Comparison of ENCODE assay signal across 26 mouse cellular contexts in the genomic region with DNA sequence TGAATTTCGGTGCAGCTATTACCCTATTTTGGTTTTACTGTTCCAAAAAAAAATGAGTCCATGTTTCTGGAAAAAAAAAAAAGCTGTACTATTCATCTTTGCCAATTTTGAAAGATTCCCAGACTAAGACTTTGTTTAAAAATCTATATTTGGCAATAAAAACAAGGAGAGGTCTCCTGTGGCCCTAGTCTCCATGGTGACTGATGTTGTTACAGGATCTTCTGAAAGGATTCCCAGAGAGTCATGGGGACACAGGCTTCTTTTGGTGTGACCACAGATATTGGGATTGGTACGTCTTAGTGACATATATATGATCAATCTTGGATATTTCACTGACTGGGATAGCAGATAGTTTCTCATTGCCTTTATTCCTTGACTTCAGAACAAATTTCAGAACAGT.
A peak's percentile ranks its signal among the peaks of the same experiment; 100 is the strongest.
DNase-seq lines count a peak whose midpoint lies in the region; ATAC-seq and TF ChIP-seq lines count a peak whose summit lies in the region.
"Had no signal": no experiment of that assay in that cellular context is flagged by ENCODE, and none has a peak within 500 bp of the region (broad histone marks: within the 10 kb centered on the region; RNA-seq: fewer than 3 reads in every experiment).

No protein-coding gene starts in this region.

- no peak for DNase-seq in gastrocnemius, adult 2 months
- DNase-seq in gastrocnemius, postnatal 36 days, result no peak
- DNase-seq in heart, adult 9 months (ENCODE audit: low spot score in 2 of 2), result peak; percentile 37 to 58
- no peak for DNase-seq in heart, postnatal 25 days (ENCODE audit: low spot score)
- DNase-seq in gastrocnemius, adult 8-10 months (ENCODE audit: low spot score in 2 of 2), result peak; percentile 14 to 17
- peak; percentile 14 for DNase-seq in gastrocnemius, postnatal 25 days
- DNase-seq: adrenal gland, postnatal 25 days; cerebellum, adult 11-12 months; cerebellum, adult 9-11 months; embryo, embryonic 11 days; kidney, adult 2 months; kidney, postnatal 36 days; liver, postnatal 0 days had no signal

- no peak for TF ChIP-seq CTCF in gastrocnemius, adult 2 months (IDR thresholded peaks at IDR 0.05)

- peak overlapping the region; percentile 24; the same call in 1 of the 2 replicates for H3K27ac ChIP-seq in gastrocnemius, adult 2 months
- H3K27ac ChIP-seq: embryonic facial prominence, embryonic 12.5 days; hindbrain, embryonic 12.5 days; hindbrain, postnatal 0 days; intestine, embryonic 15.5 days; liver, embryonic 12.5 days; midbrain, embryonic 13.5 days; neural tube, embryonic 13.5 days had no signal

- H3K4me3 ChIP-seq in gastrocnemius, adult 2 months, result no peak overlapping the region
- H3K4me3 ChIP-seq: embryonic facial prominence, embryonic 12.5 days; hindbrain, embryonic 12.5 days; intestine, embryonic 15.5 days; layer of hippocampus, adult 2 months; liver, embryonic 12.5 days; megakaryocyte, embryonic 14.5 days; midbrain, embryonic 13.5 days; neural tube, embryonic 13.5 days had no signal

- intact Hi-C loops in gastrocnemius, adult 2 months (cut with DNase I), result no loop called here
- intact Hi-C loops in gastrocnemius, postnatal 36 days (cut with DNase I), result no loop called here
- intact Hi-C loops in heart, postnatal 25 days (cut with DNase I), result no loop called here

- ATAC-seq in frontal cortex, adult (ENCODE audit: low TSS enrichment), result no peak
- ATAC-seq: forebrain, embryonic 14.5 days; hindbrain, postnatal 0 days; intestine, embryonic 15.5 days; liver, embryonic 12.5 days; liver, postnatal 0 days; lung, postnatal 0 days; midbrain, embryonic 13.5 days; Patski had no signal

Comparison
In these comparisons a context has a peak if more than half of its experiments do, and no peak if none do; other contexts are left out.
1. DNase-seq: peak in heart, adult 9 months (2 of 2), gastrocnemius, adult 8-10 months (2 of 2) and gastrocnemius, postnatal 25 days (single experiment); none in gastrocnemius, adult 2 months (single experiment), gastrocnemius, postnatal 36 days (0 of 2) and heart, postnatal 25 days (single experiment).